Mouse (Mus musculus) brain, embryonic 18.5 days (tissue): ENCODE measurements around the gene Dhrs7.
"Not testable (repeated sequence)": the region's sequence is repeated elsewhere in the genome, so short reads cannot be mapped to it uniquely, and the experiment has no call there.

ENCODE experiments used
- DNase-seq: peaks from one replicate; pipeline ENCODE4 v3.0.0-alpha.2; 2012; ENCODE audit warnings: low read depth, low spot score

Gene Dhrs7

GRCm38 (mm10) chr12:72664735-72665337 is at the start of gene Dhrs7:
TSS of gene Dhrs7 (minus strand) at chr12:72664909.
- DNase-seq, result peak; percentile 18

GRCm38 (mm10) chr12:72709981-72710380 is 45.3 kb upstream of the Dhrs7 start:
- no peak for DNase-seq

- DNase-seq, result no peak
Observed at GRCm38 (mm10) chr12:72704068-72704467, 39.4 kb upstream of the Dhrs7 start.

GRCm38 (mm10) chr12:72700013-72700412 is 35.3 kb upstream of the Dhrs7 start:
- DNase-seq, result no peak

- no peak for DNase-seq
Observed at GRCm38 (mm10) chr12:72694901-72695463, 30.3 kb upstream of the Dhrs7 start.

GRCm38 (mm10) chr12:72694438-72694837 is 29.7 kb upstream of the Dhrs7 start:
- no peak for DNase-seq

- no peak for DNase-seq
Observed at GRCm38 (mm10) chr12:72693895-72694294, 29.2 kb upstream of the Dhrs7 start.

- DNase-seq, result not testable (repeated sequence)
Observed at GRCm38 (mm10) chr12:72688281-72688680, 23.6 kb upstream of the Dhrs7 start.

GRCm38 (mm10) chr12:72687741-72688140 is 23.0 kb upstream of the Dhrs7 start:
- not testable (repeated sequence) for DNase-seq

- not testable (repeated sequence) for DNase-seq
Observed at GRCm38 (mm10) chr12:72686566-72686965, 21.9 kb upstream of the Dhrs7 start.

GRCm38 (mm10) chr12:72683612-72684011 is 18.9 kb upstream of the Dhrs7 start:
- no peak for DNase-seq

- DNase-seq, result no peak
Observed at GRCm38 (mm10) chr12:72682511-72683282, 18.0 kb upstream of the Dhrs7 start.

- no peak for DNase-seq
Observed at GRCm38 (mm10) chr12:72681919-72682318, 17.2 kb upstream of the Dhrs7 start.

GRCm38 (mm10) chr12:72679635-72680034 is 14.9 kb upstream of the Dhrs7 start:
- DNase-seq, result no peak

GRCm38 (mm10) chr12:72674820-72675219 is 10.1 kb upstream of the Dhrs7 start:
- DNase-seq, result no peak

- DNase-seq, result no peak
Observed at GRCm38 (mm10) chr12:72674079-72674797, 9.5 kb upstream of the Dhrs7 start.

- DNase-seq, result no peak
Observed at GRCm38 (mm10) chr12:72671516-72672135, 6.9 kb upstream of the Dhrs7 start.

GRCm38 (mm10) chr12:72670921-72671320 is 6.2 kb upstream of the Dhrs7 start:
- no peak for DNase-seq

GRCm38 (mm10) chr12:72667868-72668469 is 3.3 kb upstream of the Dhrs7 start:
- no peak for DNase-seq

- DNase-seq, result no peak
Observed at GRCm38 (mm10) chr12:72666015-72666414, 1.3 kb upstream of the Dhrs7 start.

GRCm38 (mm10) chr12:72664020-72664734 is 532 bp downstream of the Dhrs7 start:
- DNase-seq, result peak; percentile 8
